ENCODE assay signal across 8 mouse cellular contexts in genomic region chr1:93755618-93756017, GRCm38 (mm10). TPM values are rescaled to one million over a fixed set of nuclear protein-coding genes. Genes with fewer than 3 reads are reported as not detected.
DNase-seq lines count a peak whose midpoint lies in the region; ATAC-seq and TF ChIP-seq lines count a peak whose summit lies in the region.

No protein-coding gene starts in this region.

- H3K27ac ChIP-seq in heart, embryonic 15.5 days = peak overlapping the region; percentile 88
- H3K27ac ChIP-seq in bone marrow, adult 2 months (ENCODE audit: control insufficient read depth, insufficient read depth, low read depth, low read length, poor library complexity) = no peak overlapping the region; the same call in 1 of the 2 replicates
- 0 out of 2 replicates have a peak overlapping the region, but pooled peaks have one; percentile 84 for H3K27ac ChIP-seq in hindbrain, embryonic 15.5 days (replicated peaks)
- no peak overlapping the region for H3K27ac ChIP-seq in midbrain, embryonic 12.5 days (replicated peaks)

- H3K4me3 ChIP-seq in heart, embryonic 15.5 days = peak overlapping the region; percentile 98
- peak overlapping the region; percentile 60 for H3K4me3 ChIP-seq in bone marrow, adult 2 months (replicated peaks; ENCODE audit: control insufficient read depth, low read depth, low read length)
- H3K4me3 ChIP-seq in hindbrain, embryonic 15.5 days = peak overlapping the region; percentile 70
- H3K4me3 ChIP-seq in midbrain, embryonic 12.5 days = peak overlapping the region; percentile 76

- no peaks in the 10 kb centered on the region for H3K27me3 ChIP-seq in heart, embryonic 15.5 days
- H3K27me3 ChIP-seq in hindbrain, embryonic 15.5 days = no peaks in the 10 kb centered on the region
- no peaks in the 10 kb centered on the region for H3K27me3 ChIP-seq in midbrain, embryonic 12.5 days

- no peak for DNase-seq in heart, adult 8-10 months (ENCODE audit: low spot score)
- DNase-seq in left cerebral cortex, adult 8-10 months (ENCODE audit: low spot score in 2 of 2) = no peak
- no peak for DNase-seq in gastrocnemius, postnatal 14 days

- WGBS in heart, embryonic 15.5 days = 30% methylated on average over 7 of the region's 7 CpGs
- WGBS in bone marrow, adult 2 months = 23% methylated on average over 7 of the region's 7 CpGs
- WGBS in hindbrain, embryonic 15.5 days = 28% methylated on average over 7 of the region's 7 CpGs
- WGBS in midbrain, embryonic 12.5 days = 43% methylated on average over 7 of the region's 7 CpGs

- H3K4me1 ChIP-seq in heart, embryonic 15.5 days (replicated peaks) = peaks cover 22% of the 10 kb centered on the region
- peaks cover 2% of the 10 kb centered on the region; the same call in 1 of the 2 replicates for H3K4me1 ChIP-seq in bone marrow, adult 2 months (ENCODE audit: control insufficient read depth, insufficient read depth, low read length)
- peaks cover 38% of the 10 kb centered on the region for H3K4me1 ChIP-seq in hindbrain, embryonic 15.5 days (replicated peaks)
- peaks cover 11% of the 10 kb centered on the region for H3K4me1 ChIP-seq in midbrain, embryonic 12.5 days

- peak overlapping the region; percentile 93 for H3K4me2 ChIP-seq in heart, embryonic 15.5 days
- H3K4me2 ChIP-seq in hindbrain, embryonic 15.5 days = peak overlapping the region; percentile 74
- H3K4me2 ChIP-seq in midbrain, embryonic 12.5 days (replicated peaks) = peak overlapping the region; percentile 87

- peak overlapping the region; percentile 96 for H3K9ac ChIP-seq in heart, embryonic 15.5 days
- peak overlapping the region; percentile 66 for H3K9ac ChIP-seq in hindbrain, embryonic 15.5 days
- H3K9ac ChIP-seq in midbrain, embryonic 12.5 days (replicated peaks) = peak overlapping the region; percentile 88

- TF ChIP-seq POLR2A in bone marrow, adult 2 months (IDR thresholded peaks at IDR 0.05; ENCODE audit: borderline replicate concordance, control insufficient read depth, low read depth, low read length) = no peak

- no peak for ATAC-seq in heart, embryonic 15.5 days (replicated peaks; ENCODE audit: insufficient number of reproducible peaks, insufficient read depth, low FRiP score, low read depth)
- no peak for ATAC-seq in hindbrain, embryonic 15.5 days (ENCODE audit: low FRiP score, low read depth)
- no peak for ATAC-seq in midbrain, embryonic 12.5 days (ENCODE audit: low FRiP score, low read depth)
- ATAC-seq in activated CD4-positive, CD25-positive, alpha-beta regulatory T cell, adult 4 months = no peak

- intact Hi-C loops in gastrocnemius, postnatal 14 days (cut with DNase I; ENCODE audit: low total_unique reads) = no loop called here

- H3K36me3 ChIP-seq in heart, embryonic 15.5 days = no peaks in the 10 kb centered on the region
- H3K36me3 ChIP-seq in hindbrain, embryonic 15.5 days = peaks cover under 1% of the 10 kb centered on the region; the same call in 1 of the 2 replicates
- H3K36me3 ChIP-seq in midbrain, embryonic 12.5 days = peaks cover under 1% of the 10 kb centered on the region; the same call in 1 of the 2 replicates

- TF ChIP-seq CTCF in bone marrow, adult 2 months (IDR thresholded peaks at IDR 0.05; ENCODE audit: control insufficient read depth, insufficient read depth, low read length) = no peak

- H3K9me3 ChIP-seq in heart, embryonic 15.5 days (replicated peaks) = no peaks in the 10 kb centered on the region
- H3K9me3 ChIP-seq in hindbrain, embryonic 15.5 days = no peaks in the 10 kb centered on the region
- H3K9me3 ChIP-seq in midbrain, embryonic 12.5 days = no peaks in the 10 kb centered on the region

RNA-seq across cellular contexts. Expression of gene Thap4, which starts 1.0 kb away (rescaled TPM):
- polyA plus RNA-seq in heart, embryonic 15.5 days (2015; fragmentation: Nextera tagmentation; extraction: Ambion mirVana) = 51.0 and 51.4 TPM in 2 replicates
- 10 to 100 TPM; 70.4 to 90.9 (median 77.0) TPM for total RNA-seq in heart, adult 8-10 months (2022)
- 4.2 and 13.0 TPM in 2 replicates for polyA plus RNA-seq in bone marrow, adult 2 months (2011; ENCODE audit: insufficient read depth, insufficient read length, low replicate concordance, missing spikeins)
- polyA plus RNA-seq in hindbrain, embryonic 15.5 days (2015; fragmentation: Nextera tagmentation; extraction: Ambion mirVana) = 43.8 and 50.9 TPM in 2 replicates
- 37.1 and 43.7 TPM in 2 replicates for polyA plus RNA-seq in midbrain, embryonic 12.5 days (2016; fragmentation: Nextera tagmentation; extraction: Ambion mirVana)
- 10 to 100 TPM; 33.6 to 45.6 (median 42.1) TPM for total RNA-seq in left cerebral cortex, adult 8-10 months (2022)
- 10 to 100 TPM; 15.3 to 16.5 TPM for polyA plus RNA-seq in activated CD4-positive, CD25-positive, alpha-beta regulatory T cell, adult 4 months (2017; shearing (Covaris generic))
- 10 to 100 TPM; 40.5 to 41.0 TPM for total RNA-seq in gastrocnemius, postnatal 14 days (2021)

RNA-seq across cellular contexts. Expression of gene Atg4b, which starts 4.3 kb away (rescaled TPM):
- polyA plus RNA-seq in heart, embryonic 15.5 days (2015; fragmentation: Nextera tagmentation; extraction: Ambion mirVana) = 56.1 and 57.6 TPM in 2 replicates
- 10 to 100 TPM; 28.5 to 35.3 (median 34.6) TPM for total RNA-seq in heart, adult 8-10 months (2022)
- polyA plus RNA-seq in bone marrow, adult 2 months (2011; ENCODE audit: insufficient read depth, insufficient read length, low replicate concordance, missing spikeins) = 42.7 and 56.8 TPM in 2 replicates
- polyA plus RNA-seq in hindbrain, embryonic 15.5 days (2015; fragmentation: Nextera tagmentation; extraction: Ambion mirVana) = 84.5 and 100 TPM in 2 replicates
- polyA plus RNA-seq in midbrain, embryonic 12.5 days (2016; fragmentation: Nextera tagmentation; extraction: Ambion mirVana) = 104 and 109 TPM in 2 replicates
- total RNA-seq in left cerebral cortex, adult 8-10 months (2022) = 10 to 100 TPM; 77.7 to 85.0 (median 79.6) TPM
- polyA plus RNA-seq in activated CD4-positive, CD25-positive, alpha-beta regulatory T cell, adult 4 months (2017; shearing (Covaris generic)) = 10 to 100 TPM; 54.1 to 77.9 TPM
- 10 to 100 TPM; 29.9 to 36.9 TPM for total RNA-seq in gastrocnemius, postnatal 14 days (2021)

RNA-seq across cellular contexts. Expression of gene Dtymk, which starts 46.1 kb away (rescaled TPM):
- polyA plus RNA-seq in heart, embryonic 15.5 days (2015; fragmentation: Nextera tagmentation; extraction: Ambion mirVana) = 147 and 156 TPM in 2 replicates
- 10 to 100 TPM; 20.2 to 24.3 (median 20.9) TPM for total RNA-seq in heart, adult 8-10 months (2022)
- 122 and 128 TPM in 2 replicates for polyA plus RNA-seq in bone marrow, adult 2 months (2011; ENCODE audit: insufficient read depth, insufficient read length, low replicate concordance, missing spikeins)
- polyA plus RNA-seq in hindbrain, embryonic 15.5 days (2015; fragmentation: Nextera tagmentation; extraction: Ambion mirVana) = 146 and 148 TPM in 2 replicates
- 208 and 217 TPM in 2 replicates for polyA plus RNA-seq in midbrain, embryonic 12.5 days (2016; fragmentation: Nextera tagmentation; extraction: Ambion mirVana)
- total RNA-seq in left cerebral cortex, adult 8-10 months (2022) = 10 to 100 TPM; 45.2 to 50.9 (median 46.1) TPM
- polyA plus RNA-seq in activated CD4-positive, CD25-positive, alpha-beta regulatory T cell, adult 4 months (2017; shearing (Covaris generic)) = 100 to 1,000 TPM; 129 to 134 TPM
- 10 to 100 TPM; 16.8 to 23.8 TPM for total RNA-seq in gastrocnemius, postnatal 14 days (2021)

RNA-seq across cellular contexts. Expression of gene Ing5, which starts 48.1 kb away (rescaled TPM):
- 10.3 and 11.9 TPM in 2 replicates for polyA plus RNA-seq in heart, embryonic 15.5 days (2015; fragmentation: Nextera tagmentation; extraction: Ambion mirVana)
- 10 to 100 TPM; 10.3 to 15.0 (median 13.6) TPM for total RNA-seq in heart, adult 8-10 months (2022)
- polyA plus RNA-seq in bone marrow, adult 2 months (2011; ENCODE audit: insufficient read depth, insufficient read length, low replicate concordance, missing spikeins) = 12.0 and 17.7 TPM in 2 replicates
- polyA plus RNA-seq in hindbrain, embryonic 15.5 days (2015; fragmentation: Nextera tagmentation; extraction: Ambion mirVana) = 9.8 and 9.9 TPM in 2 replicates
- 17.0 and 19.2 TPM in 2 replicates for polyA plus RNA-seq in midbrain, embryonic 12.5 days (2016; fragmentation: Nextera tagmentation; extraction: Ambion mirVana)
- total RNA-seq in left cerebral cortex, adult 8-10 months (2022) = 10 to 100 TPM; 11.8 to 14.5 (median 13.9) TPM
- 10 to 100 TPM; 19.8 to 21.8 TPM for polyA plus RNA-seq in activated CD4-positive, CD25-positive, alpha-beta regulatory T cell, adult 4 months (2017; shearing (Covaris generic))
- total RNA-seq in gastrocnemius, postnatal 14 days (2021) = 1 to 10 TPM; 2.9 to 3.7 TPM

Comparison
In these comparisons a context has a peak if more than half of its experiments do, and no peak if none do; other contexts are left out.
1. H3K27ac ChIP-seq: peak in heart, embryonic 15.5 days (single experiment) and hindbrain, embryonic 15.5 days (single experiment); none in bone marrow, adult 2 months (single experiment) and midbrain, embryonic 12.5 days (single experiment).
2. Peak in every context shown above with its lines, with median percentiles within 50 percentile points of each other: H3K4me2 ChIP-seq, H3K4me3 ChIP-seq and H3K9ac ChIP-seq.